Mouse (Mus musculus): ENCODE results near the gene Slc4a5. TPM values are rescaled to one million over a fixed set of nuclear protein-coding genes. Genes with fewer than 3 reads are reported as not detected.

Slc4a5 gene
- polyA plus RNA-seq, 1 experiment, result not detected

GRCm38 (mm10) chr6:83206321-83206720, 13.3 kb upstream of the Slc4a5 start:
- H3K4me3 ChIP-seq (ENCODE audit: insufficient read depth, low read depth, low read length), result no peak overlapping the region
- no peaks in the 10 kb centered on the region for H3K4me1 ChIP-seq (ENCODE audit: control insufficient read depth, insufficient read depth, insufficient read length, low read length)
- no peak overlapping the region for H3K27ac ChIP-seq (replicated peaks; ENCODE audit: low read depth, low read length)

- Histone ChIP-seq H3K27ac (replicated peaks; ENCODE audit: low read depth, low read length) (no peak overlapping the region), H3K4me1 (ENCODE audit: control insufficient read depth, insufficient read depth, insufficient read length, low read length) (no peaks in the 10 kb centered on the region), H3K4me3 (ENCODE audit: insufficient read depth, low read depth, low read length) (no peak overlapping the region)
Measured at GRCm38 (mm10) chr6:83207361-83208049, 12.1 kb upstream of the Slc4a5 start.

GRCm38 (mm10) chr6:83208050-83208400, 11.6 kb upstream of the Slc4a5 start:
- no peak overlapping the region for H3K27ac ChIP-seq (replicated peaks; ENCODE audit: low read depth, low read length)
- H3K4me3 ChIP-seq (ENCODE audit: insufficient read depth, low read depth, low read length), result no peak overlapping the region
- H3K4me1 ChIP-seq (ENCODE audit: control insufficient read depth, insufficient read depth, insufficient read length, low read length), result no peaks in the 10 kb centered on the region

GRCm38 (mm10) chr6:83210495-83210894, 9.1 kb upstream of the Slc4a5 start:
- H3K4me1 ChIP-seq (ENCODE audit: control insufficient read depth, insufficient read depth, insufficient read length, low read length), result no peaks in the 10 kb centered on the region
- H3K4me3 ChIP-seq (ENCODE audit: insufficient read depth, low read depth, low read length), result no peak overlapping the region
- H3K27ac ChIP-seq (replicated peaks; ENCODE audit: low read depth, low read length), result no peak overlapping the region

- Histone ChIP-seq H3K4me3 (ENCODE audit: insufficient read depth, low read depth, low read length) (no peak overlapping the region), H3K4me1 (ENCODE audit: control insufficient read depth, insufficient read depth, insufficient read length, low read length) (no peaks in the 10 kb centered on the region)
Measured at GRCm38 (mm10) chr6:83211526-83211925, 8.1 kb upstream of the Slc4a5 start.

GRCm38 (mm10) chr6:83215002-83215666, 4.5 kb upstream of the Slc4a5 start:
- Histone ChIP-seq H3K4me1 (ENCODE audit: control insufficient read depth, insufficient read depth, insufficient read length, low read length) (no peaks in the 10 kb centered on the region), H3K27ac (replicated peaks; ENCODE audit: low read depth, low read length) (no peak overlapping the region), H3K4me3 (ENCODE audit: insufficient read depth, low read depth, low read length) (no peak overlapping the region)

More at GRCm38 (mm10) chr6:83211526-83211925, 8.1 kb upstream of the Slc4a5 start:
- no peak overlapping the region for H3K27ac ChIP-seq (replicated peaks; ENCODE audit: low read depth, low read length)

- Histone ChIP-seq H3K4me3 (ENCODE audit: insufficient read depth, low read depth, low read length) (no peak overlapping the region), H3K27ac (replicated peaks; ENCODE audit: low read depth, low read length) (no peak overlapping the region), H3K4me1 (ENCODE audit: control insufficient read depth, insufficient read depth, insufficient read length, low read length) (no peaks in the 10 kb centered on the region)
Measured at GRCm38 (mm10) chr6:83231486-83231885, 11.9 kb downstream of the Slc4a5 start.

- H3K4me1 ChIP-seq (ENCODE audit: control insufficient read depth, insufficient read depth, insufficient read length, low read length), result no peaks in the 10 kb centered on the region
- no peak overlapping the region for H3K27ac ChIP-seq (replicated peaks; ENCODE audit: low read depth, low read length)
- no peak overlapping the region for H3K4me3 ChIP-seq (ENCODE audit: insufficient read depth, low read depth, low read length)
Measured at GRCm38 (mm10) chr6:83233306-83233705, 13.7 kb downstream of the Slc4a5 start.

GRCm38 (mm10) chr6:83234280-83234741, 14.7 kb downstream of the Slc4a5 start:
- no peaks in the 10 kb centered on the region for H3K4me1 ChIP-seq (ENCODE audit: control insufficient read depth, insufficient read depth, insufficient read length, low read length)
- H3K27ac ChIP-seq (replicated peaks; ENCODE audit: low read depth, low read length), result no peak overlapping the region
- no peak overlapping the region; the same call in 1 of the 2 replicates for H3K4me3 ChIP-seq (ENCODE audit: insufficient read depth, low read depth, low read length)

- Histone ChIP-seq H3K4me3 (ENCODE audit: insufficient read depth, low read depth, low read length) (no peak overlapping the region), H3K4me1 (ENCODE audit: control insufficient read depth, insufficient read depth, insufficient read length, low read length) (no peaks in the 10 kb centered on the region), H3K27ac (replicated peaks; ENCODE audit: low read depth, low read length) (no peak overlapping the region)
Measured at GRCm38 (mm10) chr6:83237123-83237522, 17.5 kb downstream of the Slc4a5 start.

GRCm38 (mm10) chr6:83244422-83245061, 24.9 kb downstream of the Slc4a5 start:
- no peak overlapping the region for H3K27ac ChIP-seq (replicated peaks; ENCODE audit: low read depth, low read length)

GRCm38 (mm10) chr6:83245134-83245533, 25.5 kb downstream of the Slc4a5 start:
- Histone ChIP-seq H3K27ac (replicated peaks; ENCODE audit: low read depth, low read length) (no peak overlapping the region), H3K4me3 (ENCODE audit: insufficient read depth, low read depth, low read length) (no peak overlapping the region), H3K4me1 (ENCODE audit: control insufficient read depth, insufficient read depth, insufficient read length, low read length) (no peaks in the 10 kb centered on the region)

More at GRCm38 (mm10) chr6:83244422-83245061, 24.9 kb downstream of the Slc4a5 start:
- Histone ChIP-seq H3K4me3 (ENCODE audit: insufficient read depth, low read depth, low read length) (no peak overlapping the region), H3K4me1 (ENCODE audit: control insufficient read depth, insufficient read depth, insufficient read length, low read length) (no peaks in the 10 kb centered on the region)

GRCm38 (mm10) chr6:83245997-83246396, 26.4 kb downstream of the Slc4a5 start:
- Histone ChIP-seq H3K4me1 (ENCODE audit: control insufficient read depth, insufficient read depth, insufficient read length, low read length) (no peaks in the 10 kb centered on the region), H3K4me3 (ENCODE audit: insufficient read depth, low read depth, low read length) (no peak overlapping the region), H3K27ac (replicated peaks; ENCODE audit: low read depth, low read length) (no peak overlapping the region)

GRCm38 (mm10) chr6:83246750-83247149, 27.1 kb downstream of the Slc4a5 start:
- H3K27ac ChIP-seq (replicated peaks; ENCODE audit: low read depth, low read length), result no peak overlapping the region
- H3K4me3 ChIP-seq (ENCODE audit: insufficient read depth, low read depth, low read length), result no peak overlapping the region
- no peaks in the 10 kb centered on the region for H3K4me1 ChIP-seq (ENCODE audit: control insufficient read depth, insufficient read depth, insufficient read length, low read length)

- no peak overlapping the region for H3K4me3 ChIP-seq (ENCODE audit: insufficient read depth, low read depth, low read length)
Measured at GRCm38 (mm10) chr6:83247153-83247552, 27.5 kb downstream of the Slc4a5 start.

More at GRCm38 (mm10) chr6:83247153-83247552, 27.5 kb downstream of the Slc4a5 start:
- no peak overlapping the region for H3K27ac ChIP-seq (replicated peaks; ENCODE audit: low read depth, low read length)
- no peaks in the 10 kb centered on the region for H3K4me1 ChIP-seq (ENCODE audit: control insufficient read depth, insufficient read depth, insufficient read length, low read length)
